Mouse (Mus musculus) kidney, adult 2 months (tissue): ENCODE measurements at regions not wholly inside any gene's neighbourhood (a gene's known extent, or its start where the extent isn't known, plus 50 kb on each side); places are given as distances from the start of the nearest gene placed in this dataset.
A peak's percentile ranks its signal among the peaks of the same experiment; 100 is the strongest.

Experiments used
- DNase-seq: peaks from one replicate; pipeline ENCODE4 v3.0.0; 2021
- H3K27ac ChIP-seq: fragments of 200-500 bp; 2 replicates; pipeline ENCODE4 v1.5.1; 2012; ENCODE audit warnings: low read depth, low read length, control low read depth, inconsistent platforms; ENCODE audit not compliant: insufficient read depth
- H3K27me3 ChIP-seq: fragments of 200-500 bp; replicated peaks from 2 replicates; pipeline ENCODE4 v1.6.1; 2012; ENCODE audit warnings: mild to moderate bottlenecking, moderate library complexity, low read length, inconsistent platforms; ENCODE audit not compliant: control insufficient read depth, insufficient read depth
- H3K36me3 ChIP-seq: fragments of 200-500 bp; 2 replicates; pipeline ENCODE4 v1.6.1; 2012; ENCODE audit warnings: mild to moderate bottlenecking, moderate library complexity, low read length, inconsistent platforms; ENCODE audit not compliant: control insufficient read depth, insufficient read depth
- H3K4me1 ChIP-seq: fragments of 200-500 bp; 2 replicates; pipeline ENCODE4 v1.6.1; 2011; ENCODE audit warnings: low read length; ENCODE audit not compliant: control insufficient read depth, insufficient read depth
- H3K4me3 ChIP-seq: fragments of 200-500 bp; 2 replicates; pipeline ENCODE4 v1.5.1; 2011; ENCODE audit warnings: mild to moderate bottlenecking, low read depth, low read length, control low read depth; ENCODE audit not compliant: insufficient read depth
- CTCF ChIP-seq: fragments of 200-500 bp; conservative IDR thresholded peaks from 2 replicates; pipeline ENCODE4 v1.5.1; 2011; ENCODE audit warnings: low read depth, mild to moderate bottlenecking, control low read depth, low read length, moderate library complexity, mixed read lengths; ENCODE audit not compliant: insufficient read depth, insufficient read length
- POLR2A ChIP-seq: fragments of 200-500 bp; IDR thresholded peaks from one replicate; pipeline ENCODE4 v1.6.1; 2011; ENCODE audit warnings: low read depth, low read length, control low read depth
- WGBS: fragments of 180-500 bp; shearing (Covaris S2); methylation state at CpG from one replicate; pipeline ENCODE4 v1.1.7; 2018; 5-methylcytosine and 5-hydroxymethylcytosine counted together

GRCm38 (mm10) chr2:61922496-61922895, 119.8 kb downstream of the Tbr1 start:
- TF ChIP-seq CTCF (no peak), POLR2A (no peak)
- 74% methylated on average over 1 of the region's 1 CpGs for WGBS
- no peaks in the 10 kb centered on the region for H3K36me3 ChIP-seq
- no peak overlapping the region for H3K27ac ChIP-seq
- H3K4me1 ChIP-seq = no peaks in the 10 kb centered on the region
- DNase-seq = no peak
- H3K27me3 ChIP-seq = no peaks in the 10 kb centered on the region
- H3K4me3 ChIP-seq = no peak overlapping the region

GRCm38 (mm10) chr2:61938296-61938695, 108.0 kb upstream of the Slc4a10 start:
- WGBS = 67% methylated on average over 2 of the region's 2 CpGs
- no peaks in the 10 kb centered on the region for H3K27me3 ChIP-seq
- H3K4me3 ChIP-seq = no peak overlapping the region
- no peak overlapping the region for H3K27ac ChIP-seq
- no peak for DNase-seq
- no peaks in the 10 kb centered on the region for H3K4me1 ChIP-seq
- H3K36me3 ChIP-seq = no peaks in the 10 kb centered on the region
- no peak for TF ChIP-seq CTCF
- TF ChIP-seq POLR2A = no peak

- 87% methylated on average over 2 of the region's 2 CpGs for WGBS
- no peak for TF ChIP-seq POLR2A
- no peak for TF ChIP-seq CTCF
- DNase-seq = no peak
- Histone ChIP-seq H3K36me3 (no peaks in the 10 kb centered on the region), H3K27ac (no peak overlapping the region), H3K4me1 (no peaks in the 10 kb centered on the region), H3K27me3 (no peaks in the 10 kb centered on the region), H3K4me3 (no peak overlapping the region)
Observed at GRCm38 (mm10) chr2:61965916-61966315, 80.3 kb upstream of the Slc4a10 start.

GRCm38 (mm10) chr2:61967724-61968123, 78.5 kb upstream of the Slc4a10 start:
- Histone ChIP-seq H3K36me3 (no peaks in the 10 kb centered on the region), H3K4me1 (no peaks in the 10 kb centered on the region), H3K4me3 (no peak overlapping the region), H3K27ac (no peak overlapping the region), H3K27me3 (no peaks in the 10 kb centered on the region)
- TF ChIP-seq CTCF = no peak
- DNase-seq = peak; percentile 4
- 6% methylated on average over 2 of the region's 2 CpGs for WGBS

GRCm38 (mm10) chr2:61970029-61970428, 76.2 kb upstream of the Slc4a10 start:
- Histone ChIP-seq H3K4me1 (no peaks in the 10 kb centered on the region), H3K4me3 (no peak overlapping the region), H3K27ac (no peak overlapping the region), H3K27me3 (no peaks in the 10 kb centered on the region), H3K36me3 (no peaks in the 10 kb centered on the region)
- no peak for TF ChIP-seq CTCF
- TF ChIP-seq POLR2A = no peak
- WGBS = 42% methylated on average over 2 of the region's 2 CpGs
- DNase-seq = no peak

- Histone ChIP-seq H3K4me3 (no peak overlapping the region), H3K27ac (no peak overlapping the region), H3K27me3 (no peaks in the 10 kb centered on the region), H3K36me3 (no peaks in the 10 kb centered on the region), H3K4me1 (no peaks in the 10 kb centered on the region)
- 68% methylated on average over 3 of the region's 3 CpGs for WGBS
- DNase-seq = no peak
- TF ChIP-seq POLR2A (no peak), CTCF (no peak)
Observed at GRCm38 (mm10) chr2:61984771-61985170, 61.5 kb upstream of the Slc4a10 start.

- DNase-seq = no peak
- H3K4me1 ChIP-seq = no peaks in the 10 kb centered on the region
- no peak overlapping the region for H3K4me3 ChIP-seq
- no peaks in the 10 kb centered on the region for H3K27me3 ChIP-seq
- TF ChIP-seq POLR2A (no peak), CTCF (no peak)
- 47% methylated on average over 5 of the region's 5 CpGs for WGBS
- no peaks in the 10 kb centered on the region for H3K36me3 ChIP-seq
- H3K27ac ChIP-seq = no peak overlapping the region
Observed at GRCm38 (mm10) chr2:61986967-61987550, 59.2 kb upstream of the Slc4a10 start.
